Mouse (Mus musculus) left cerebral cortex, adult 11 months (tissue): Measurements from ENCODE around the gene Exoc6.
"Not testable (repeated sequence)": the region's sequence is repeated elsewhere in the genome, so short reads cannot be mapped to it uniquely, and the experiment has no call there.

ENCODE experiments used
- DNase-seq: peaks from one replicate; pipeline ENCODE4 v3.0.0; 2022; ENCODE audit warnings: low spot score

Exoc6 gene

DNA sequence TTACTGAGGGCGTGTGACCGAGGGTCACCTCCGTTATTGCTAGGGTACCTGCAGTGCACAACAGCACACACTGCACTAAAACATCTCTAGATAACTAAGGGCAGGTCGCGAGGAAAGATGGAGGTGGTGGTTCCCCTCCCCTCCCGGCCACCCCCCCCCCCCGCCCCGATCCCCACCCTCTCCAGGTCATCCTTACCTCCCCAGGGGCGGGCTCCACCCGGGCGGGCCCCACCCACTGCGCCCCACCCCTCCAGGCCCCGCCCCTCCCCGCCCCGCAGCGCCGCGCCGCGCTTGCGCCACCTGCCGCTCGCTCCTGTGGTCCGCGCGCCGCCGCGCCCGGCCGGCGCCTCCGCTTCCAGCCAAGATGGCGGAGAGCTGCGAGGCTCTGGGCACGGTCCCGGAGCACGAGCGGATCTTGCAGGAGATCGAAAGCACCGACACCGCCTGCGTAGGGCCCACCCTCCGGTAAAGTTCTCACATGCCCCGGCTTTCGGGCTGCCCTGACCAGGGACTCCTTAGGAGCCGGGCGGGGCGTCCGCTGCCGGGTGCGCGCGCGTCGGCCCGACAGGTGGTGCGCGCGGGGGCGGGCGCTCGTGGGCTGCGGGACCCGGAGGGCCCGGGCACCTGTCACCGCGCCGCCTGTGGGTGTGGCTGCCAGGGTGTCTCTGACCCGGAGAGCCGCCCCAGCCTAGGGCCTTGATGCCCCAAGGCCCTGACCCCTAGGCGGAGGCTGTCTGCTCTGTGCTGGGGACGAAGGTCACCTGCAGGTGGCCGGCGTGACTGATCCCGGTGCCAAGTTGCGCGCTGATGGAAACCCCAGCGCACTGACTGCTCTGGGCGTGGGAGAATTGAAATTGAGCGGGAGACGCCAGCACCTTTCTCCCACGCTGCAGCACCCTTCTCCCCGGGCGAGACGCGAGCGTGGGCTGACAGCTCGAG, at the start of gene Exoc6:
Gene Exoc6, plus strand, starts transcription at position 318 of the 939 bp plus-strand sequence.
- peak; percentile 55 for DNase-seq

DNA sequence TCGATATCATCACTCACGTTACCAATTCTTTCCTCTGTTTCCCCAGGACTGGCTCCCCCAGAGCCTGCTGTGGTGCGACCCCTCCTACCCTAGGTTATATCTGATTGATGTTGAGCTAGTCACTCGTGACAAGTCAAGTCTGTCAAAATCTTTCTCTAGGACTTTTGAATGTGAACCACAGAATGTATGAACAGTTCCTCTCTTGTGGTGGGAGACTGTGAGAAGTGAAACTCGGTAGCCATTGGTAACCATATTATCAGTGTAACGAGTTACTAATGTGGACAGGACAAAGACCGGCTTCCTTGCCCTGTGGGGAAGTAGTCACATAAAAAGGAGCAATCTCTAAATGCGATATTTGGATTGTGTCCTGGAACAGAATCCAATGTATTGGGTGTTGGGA, 47.2 kb upstream of the Exoc6 start:
- DNase-seq: no peak

DNA sequence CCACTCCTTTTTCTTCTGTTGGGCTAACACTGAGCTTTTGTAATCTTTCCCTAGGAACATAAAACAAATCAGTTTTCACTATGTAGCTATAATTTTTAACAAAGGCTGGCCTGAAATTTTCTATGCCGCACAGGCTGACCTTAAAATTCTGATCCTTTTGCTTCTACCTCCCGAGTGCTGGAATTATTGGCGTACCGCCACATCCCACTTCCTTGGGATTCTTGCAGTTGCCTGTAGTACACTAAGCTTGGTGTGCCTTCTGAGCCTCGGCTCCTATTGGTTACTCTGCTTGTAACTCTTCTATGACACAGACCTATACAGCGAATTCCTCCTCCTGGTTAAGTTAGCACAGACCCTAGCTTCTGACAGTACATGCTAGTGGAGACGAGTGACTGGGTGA, 44.2 kb upstream of the Exoc6 start:
- no peak for DNase-seq

DNA sequence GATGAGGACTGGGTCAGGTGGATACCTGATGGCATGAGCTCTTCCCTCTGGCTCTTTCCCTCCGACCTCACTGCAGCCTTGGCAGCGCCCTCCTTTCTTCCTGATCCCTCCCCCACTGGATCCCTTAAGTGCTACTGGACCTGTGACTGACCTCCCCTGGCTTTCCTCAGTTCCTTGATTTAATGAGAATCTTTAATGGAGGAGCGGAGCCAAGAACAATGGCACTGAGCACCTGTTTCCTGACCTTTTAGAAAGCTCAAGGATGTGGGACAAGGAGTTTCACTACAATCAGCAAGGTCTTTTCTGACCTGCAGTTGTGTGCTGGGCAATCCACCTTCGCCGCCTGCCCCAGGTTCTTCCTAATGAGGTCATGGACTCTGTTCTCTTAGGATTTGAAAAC, 43.6 kb upstream of the Exoc6 start:
- no peak for DNase-seq

DNA sequence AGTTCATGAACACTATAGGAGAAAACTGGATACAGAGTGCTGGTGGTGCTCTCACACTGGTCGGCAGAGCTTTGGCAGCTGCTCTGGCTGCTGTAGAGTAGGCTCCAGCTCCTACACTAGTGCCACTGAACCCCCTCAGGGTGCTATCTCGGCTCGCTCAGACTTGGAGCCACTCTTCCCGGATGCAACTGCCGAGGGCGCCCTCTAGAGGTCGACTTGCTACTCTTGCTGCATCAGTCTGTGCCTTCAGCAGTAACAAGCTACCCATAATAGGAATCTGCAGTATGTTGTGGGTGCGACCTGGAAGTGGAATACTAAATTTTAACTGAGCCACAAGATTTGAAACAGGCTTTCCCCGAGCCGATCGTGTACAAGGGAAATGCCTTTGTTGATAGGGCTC, 40.5 kb upstream of the Exoc6 start:
- DNase-seq: peak; percentile 40

DNA sequence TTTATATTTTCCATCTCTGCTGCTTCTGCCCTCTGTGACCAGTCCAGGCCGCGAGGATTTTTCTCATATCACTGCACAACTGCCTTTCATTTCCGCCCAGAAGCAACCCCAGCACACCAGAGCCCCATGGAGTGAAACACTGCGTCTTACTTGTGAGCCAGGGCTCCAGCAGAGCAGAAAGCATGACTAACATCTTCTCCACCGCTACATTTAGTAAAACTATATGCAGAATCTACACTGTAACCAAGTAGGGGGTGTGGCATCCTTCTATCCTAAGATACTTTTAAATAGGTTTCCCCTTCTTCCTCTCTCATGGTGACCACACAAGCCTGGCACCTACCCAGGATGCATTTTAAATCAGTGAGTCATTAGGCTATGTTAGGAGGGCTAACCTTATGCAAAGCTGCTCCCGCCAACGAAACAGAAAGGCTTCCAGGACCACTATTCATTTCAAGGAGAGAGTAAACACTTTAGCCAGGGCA, 35.4 kb upstream of the Exoc6 start:
- DNase-seq: no peak

DNA sequence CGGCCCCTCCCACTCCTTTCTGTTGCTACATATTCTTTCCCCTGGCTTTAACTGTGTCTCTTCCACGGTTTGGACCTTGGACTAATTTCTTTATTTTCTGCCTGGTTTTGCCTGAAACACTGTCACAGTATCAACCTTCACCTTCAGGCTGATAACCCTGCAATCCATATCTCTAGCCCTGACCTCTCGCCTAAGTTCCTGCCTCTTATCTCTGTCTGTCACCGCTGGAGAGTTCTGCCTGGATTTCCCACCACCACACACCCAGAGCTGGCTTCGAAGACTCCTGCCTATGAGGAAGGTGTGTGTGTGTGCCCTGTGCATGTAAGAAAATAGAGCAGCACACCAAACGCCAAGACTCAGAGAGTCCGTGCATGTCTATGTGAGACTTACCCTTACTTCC, 32.8 kb upstream of the Exoc6 start:
- no peak for DNase-seq

DNA sequence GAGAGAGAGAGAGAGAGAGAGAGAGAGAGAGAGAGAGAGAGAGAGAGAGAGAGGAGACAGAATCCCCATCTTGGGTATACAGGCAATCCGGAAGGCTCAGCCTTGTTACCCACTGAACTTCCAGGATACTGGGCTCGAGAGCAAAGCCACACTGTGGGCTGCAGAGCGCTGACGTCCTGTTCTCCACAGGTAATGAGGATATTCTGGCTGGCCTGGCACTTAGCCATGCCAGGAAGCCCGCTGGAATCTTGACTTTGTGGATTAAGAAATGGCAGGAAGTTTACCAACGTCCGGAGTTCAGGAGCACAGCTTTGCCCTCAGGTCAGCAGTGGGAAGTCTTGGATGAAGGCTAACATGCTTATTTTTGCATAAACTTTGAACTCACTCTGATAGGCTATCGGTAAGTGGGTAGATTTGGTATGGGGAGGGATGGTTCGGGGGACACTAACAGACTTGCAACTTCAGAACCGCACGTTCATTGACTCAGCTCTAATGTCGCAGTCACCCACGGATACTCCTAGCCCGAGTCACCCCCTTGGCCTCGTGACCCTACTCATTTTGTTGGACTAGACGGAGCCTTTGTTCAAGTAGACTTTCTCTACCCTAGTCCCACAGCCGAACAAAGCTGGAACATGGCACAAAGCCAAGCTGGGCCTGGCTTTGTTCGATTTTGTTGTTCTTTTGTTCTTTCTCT, 29.3 kb upstream of the Exoc6 start:
- no peak for DNase-seq

DNA sequence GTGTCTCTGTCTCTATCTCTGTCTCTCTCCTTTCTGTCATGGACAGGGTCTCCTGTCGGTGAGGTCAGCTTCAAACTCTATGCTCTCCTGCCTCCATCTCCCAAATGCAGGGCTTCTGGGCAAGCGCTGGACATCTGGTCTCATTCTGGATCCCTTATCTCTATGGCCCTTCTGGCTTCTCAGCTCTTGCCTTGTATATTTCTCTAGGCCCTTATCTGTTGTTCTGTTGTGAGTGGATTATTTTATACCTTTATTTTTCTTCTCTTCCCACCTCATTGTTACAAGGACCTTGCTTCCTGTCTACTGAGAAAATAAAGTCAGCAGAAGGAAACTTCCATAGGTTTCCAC, 28.8 kb upstream of the Exoc6 start:
- no peak for DNase-seq

DNA sequence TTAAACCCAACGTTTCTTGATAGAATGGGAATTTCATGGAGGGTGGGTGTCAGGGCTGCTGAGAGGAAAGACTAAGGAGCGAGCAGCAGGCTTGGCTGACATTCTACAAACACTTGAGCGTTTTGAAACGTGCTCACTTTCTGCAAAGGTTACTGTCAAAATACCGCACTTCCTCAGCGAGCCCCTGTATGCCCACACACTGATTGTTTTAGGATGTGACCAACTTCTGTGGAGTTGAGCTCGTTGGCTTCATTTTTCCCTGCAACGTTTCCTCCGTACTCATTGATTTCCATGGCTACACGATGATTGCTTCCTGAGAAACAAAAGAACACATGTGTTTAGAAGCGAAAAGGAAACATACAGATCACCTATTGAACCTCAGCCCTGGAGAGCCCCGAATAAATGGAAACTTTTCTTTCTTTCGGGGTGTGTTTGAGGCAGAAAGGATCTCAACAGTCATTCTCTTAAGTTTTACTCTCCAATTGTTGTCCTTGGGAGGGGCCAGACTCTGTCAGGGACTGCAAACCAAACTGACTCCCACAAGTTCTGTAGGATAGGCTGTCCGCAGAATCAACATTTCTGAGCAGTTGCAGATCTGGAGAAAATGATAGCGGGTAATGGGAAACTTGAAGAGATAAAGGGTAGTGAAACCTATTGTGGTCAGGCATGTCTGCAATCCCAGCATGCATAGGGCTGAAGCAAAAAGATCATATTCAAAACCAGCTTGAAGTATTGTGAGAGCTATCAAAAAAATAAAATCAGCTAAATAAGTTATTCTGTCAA, 26.7 kb upstream of the Exoc6 start:
- no peak for DNase-seq

DNA sequence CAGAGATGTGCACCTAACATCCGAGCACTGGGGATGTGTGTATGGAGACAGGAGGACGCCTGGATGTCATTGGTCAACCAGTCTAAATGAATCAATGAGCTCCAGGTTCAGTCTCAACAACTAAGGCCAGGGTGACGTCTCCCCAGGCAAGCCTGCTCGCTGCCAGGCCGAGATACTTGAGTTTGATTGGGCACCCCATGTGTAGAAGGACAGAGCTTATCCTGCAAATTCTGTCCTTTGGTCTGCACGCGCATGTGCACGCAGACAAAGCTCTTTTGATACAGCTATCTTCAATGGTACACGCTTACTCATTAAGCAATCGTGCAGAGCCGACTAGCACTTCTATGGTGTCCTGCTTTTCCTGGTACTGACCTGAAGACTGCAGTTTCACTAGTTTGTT, 24.3 kb upstream of the Exoc6 start:
- DNase-seq: no peak

DNA sequence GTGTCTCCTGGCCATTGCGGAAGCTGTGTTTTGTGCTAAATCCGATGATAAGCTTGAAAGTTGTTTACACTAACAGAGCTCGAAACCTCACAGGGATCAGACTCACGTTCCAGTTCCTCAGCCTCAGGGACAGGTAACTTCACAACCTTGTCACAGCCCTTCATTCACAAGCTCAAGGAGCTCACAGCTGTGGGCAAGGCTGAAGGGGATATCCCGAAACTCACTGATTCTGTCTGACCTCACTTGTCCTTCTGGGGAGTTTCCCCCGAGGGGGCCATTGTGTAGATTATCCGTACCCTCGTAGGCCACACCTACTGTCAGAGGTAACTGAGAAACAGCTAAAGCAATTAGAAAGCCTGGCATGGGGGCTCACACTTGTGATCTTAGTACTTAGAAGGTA, 23.4 kb upstream of the Exoc6 start:
- DNase-seq: no peak

DNA sequence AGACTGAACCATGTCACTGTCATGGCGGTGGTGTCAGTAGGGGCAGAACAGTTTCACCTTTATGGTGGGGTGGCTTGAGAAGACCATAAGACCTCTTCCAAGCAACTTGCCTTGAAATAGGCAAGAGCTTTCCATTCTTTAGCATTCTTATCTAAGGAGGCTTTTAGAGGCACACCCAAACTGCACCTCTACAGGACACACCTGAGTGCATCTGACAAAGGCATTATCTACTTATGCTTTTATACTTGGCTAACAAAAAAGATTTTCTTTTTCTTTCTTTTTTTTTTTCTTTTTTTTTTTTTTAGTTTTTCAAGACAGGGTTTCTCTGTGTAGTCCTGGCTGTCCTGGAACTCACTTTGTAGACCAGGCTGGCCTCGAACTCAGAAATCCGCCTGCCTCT, 22.5 kb upstream of the Exoc6 start:
- not testable (repeated sequence) for DNase-seq

DNA sequence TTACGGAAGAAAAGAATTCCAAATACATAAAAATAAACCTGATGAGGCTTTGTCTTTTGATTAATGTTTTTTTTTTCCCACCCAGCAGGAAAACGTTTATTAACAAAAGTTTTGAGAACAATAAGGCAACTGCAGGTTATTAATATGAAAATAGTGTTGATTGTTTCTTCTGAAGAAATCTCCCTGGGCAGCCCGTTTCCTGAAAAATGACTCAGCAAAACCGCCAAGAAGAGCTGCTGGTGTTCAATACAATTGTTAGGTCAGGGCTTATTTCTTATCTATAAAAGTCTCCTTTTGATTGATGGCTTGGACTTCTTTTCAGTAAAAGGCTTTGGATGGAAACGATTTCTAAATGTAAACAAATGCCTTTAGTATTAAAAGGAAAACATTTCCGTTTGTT, 21.6 kb upstream of the Exoc6 start:
- DNase-seq: no peak

DNA sequence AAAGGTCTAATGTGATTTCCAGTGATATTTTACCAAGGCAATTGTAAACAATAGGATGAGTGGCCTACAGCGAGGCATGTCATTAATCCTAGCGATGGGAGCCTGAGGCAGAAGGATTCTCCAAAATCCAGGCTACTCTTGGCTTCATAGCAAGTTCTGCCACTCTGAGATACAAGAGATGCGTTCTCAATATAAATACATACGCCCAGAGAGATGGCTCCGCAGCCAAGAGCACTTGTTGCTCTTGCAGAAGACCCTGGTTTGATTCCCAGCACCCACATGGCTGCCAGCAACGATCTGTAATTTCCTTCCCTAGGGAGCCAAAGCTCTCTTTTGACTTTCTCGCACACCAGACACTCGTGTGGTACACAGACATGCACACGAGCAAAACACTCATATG, 20.9 kb upstream of the Exoc6 start:
- no peak for DNase-seq

DNA sequence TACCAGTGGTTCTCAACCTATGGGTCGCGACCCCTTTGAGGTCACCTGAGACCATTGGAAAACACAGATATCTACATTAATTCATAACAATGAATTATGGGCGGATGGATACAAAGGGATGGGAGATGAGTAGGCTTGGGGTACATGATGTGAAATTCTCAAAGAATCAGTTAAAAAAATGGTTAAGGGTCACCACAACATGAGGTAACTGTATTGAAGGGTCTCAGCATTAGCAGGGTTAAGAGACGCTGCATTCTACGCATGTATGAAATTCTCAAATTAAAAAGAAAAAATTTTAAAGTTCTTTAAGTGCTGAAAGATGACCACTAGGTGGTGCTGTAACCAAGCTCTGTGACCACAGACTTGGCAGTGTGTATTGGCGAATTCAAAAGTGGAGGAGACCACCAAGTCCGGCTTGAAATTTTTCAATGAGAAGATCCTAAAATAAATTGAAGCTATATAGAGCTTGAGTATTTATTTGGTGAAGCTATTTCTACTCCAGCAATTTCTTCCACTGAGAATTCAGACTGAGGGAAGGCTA, 20.2 kb upstream of the Exoc6 start:
- no peak for DNase-seq

DNA sequence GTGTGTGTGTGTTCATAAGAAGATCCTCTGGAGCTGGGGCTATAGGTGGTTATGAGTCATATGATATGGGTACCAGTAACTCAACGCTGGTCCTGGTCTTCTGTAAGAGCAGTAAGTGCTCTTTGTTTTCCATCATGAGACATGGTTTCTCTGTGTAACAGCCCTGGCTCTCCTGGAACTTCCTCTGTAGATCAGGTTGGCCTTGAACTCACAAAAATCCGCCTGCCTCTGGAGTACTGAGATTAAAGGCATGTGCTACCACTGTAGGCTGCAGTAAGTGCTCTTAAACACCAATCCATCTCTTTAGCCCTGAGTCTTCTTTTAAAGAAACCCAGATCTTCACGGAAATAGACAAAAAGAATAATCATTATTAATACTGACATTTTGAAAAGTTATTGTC, 19.6 kb upstream of the Exoc6 start:
- DNase-seq: no peak

DNA sequence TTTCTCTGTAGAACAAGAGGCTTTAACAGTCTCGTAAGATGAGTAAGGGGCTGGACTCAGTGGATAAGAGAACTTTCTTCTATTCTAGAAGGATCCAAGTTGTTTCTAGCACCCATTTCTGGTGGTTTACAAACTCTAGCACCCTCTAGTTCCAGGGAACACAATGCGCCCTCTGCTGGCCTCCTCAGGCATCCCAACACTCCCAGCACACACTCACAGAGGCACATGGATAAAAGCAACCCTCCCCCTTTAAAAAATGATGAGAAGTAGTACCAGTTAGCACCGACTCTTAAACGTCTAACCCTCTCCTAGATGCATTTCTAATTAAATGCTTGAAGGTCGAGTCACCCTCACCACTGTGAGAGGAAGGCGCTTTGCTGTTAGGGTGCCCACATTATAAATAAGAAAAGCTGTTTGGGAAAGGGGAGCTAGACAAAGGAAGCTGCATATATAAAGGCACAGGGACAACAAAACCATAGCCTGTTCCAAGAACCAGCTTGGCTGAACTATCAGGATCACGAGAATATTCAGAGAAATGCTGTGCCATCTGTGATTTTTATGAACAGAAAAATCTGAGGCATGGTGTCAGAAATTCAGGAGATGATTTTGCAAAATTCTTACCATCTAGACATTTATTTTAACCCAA, 18.9 kb upstream of the Exoc6 start:
- DNase-seq: no peak

DNA sequence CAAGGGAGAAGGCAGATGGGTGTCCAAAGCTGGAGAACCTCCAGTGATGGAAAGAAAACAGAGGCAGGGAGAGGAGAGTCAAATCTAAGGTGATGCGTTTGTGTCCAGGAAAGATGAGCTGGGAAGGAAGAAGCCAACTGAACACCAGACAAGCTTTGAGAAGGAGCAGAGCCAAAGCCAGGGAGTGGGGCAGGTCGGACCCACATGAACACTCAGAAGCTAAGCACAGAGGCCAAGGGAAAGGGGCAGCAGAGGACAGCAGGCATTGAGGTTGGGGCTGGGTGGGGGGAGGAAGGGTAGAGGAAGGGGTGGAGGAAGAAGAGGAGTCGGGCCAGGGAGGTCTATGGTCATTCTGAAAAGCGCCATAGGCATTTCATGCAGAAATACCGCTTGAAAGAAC, 17.0 kb upstream of the Exoc6 start:
- no peak for DNase-seq

DNA sequence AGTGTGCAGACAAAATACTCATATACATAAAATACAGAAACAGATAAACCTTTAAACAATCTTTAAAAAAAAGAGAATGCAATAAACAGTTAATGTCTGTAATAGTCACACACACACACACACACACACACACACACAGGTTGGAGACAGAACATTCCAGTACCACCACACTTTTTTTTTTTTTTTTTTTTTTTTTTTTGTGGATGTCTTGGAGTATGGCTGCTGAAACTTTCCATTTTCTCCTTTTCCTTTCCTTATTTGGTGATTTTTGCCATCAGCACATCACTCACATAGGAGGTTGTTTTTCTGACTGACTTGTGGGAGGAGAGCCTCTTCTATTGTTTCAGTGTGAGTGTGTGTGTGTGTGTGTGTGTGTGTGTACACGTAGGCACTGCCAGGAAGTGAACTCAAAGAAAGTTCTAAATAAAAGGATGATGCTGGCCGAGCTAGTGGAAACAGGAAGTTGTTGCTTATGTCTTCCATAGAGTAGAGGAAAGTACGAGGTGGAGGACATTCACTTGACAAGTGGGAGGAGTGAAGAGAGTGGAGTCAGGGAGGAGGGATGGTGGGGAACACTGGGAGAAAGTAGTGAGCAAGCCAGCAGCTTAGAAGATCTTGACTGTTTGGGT, 15.4 kb upstream of the Exoc6 start:
- no peak for DNase-seq

DNA sequence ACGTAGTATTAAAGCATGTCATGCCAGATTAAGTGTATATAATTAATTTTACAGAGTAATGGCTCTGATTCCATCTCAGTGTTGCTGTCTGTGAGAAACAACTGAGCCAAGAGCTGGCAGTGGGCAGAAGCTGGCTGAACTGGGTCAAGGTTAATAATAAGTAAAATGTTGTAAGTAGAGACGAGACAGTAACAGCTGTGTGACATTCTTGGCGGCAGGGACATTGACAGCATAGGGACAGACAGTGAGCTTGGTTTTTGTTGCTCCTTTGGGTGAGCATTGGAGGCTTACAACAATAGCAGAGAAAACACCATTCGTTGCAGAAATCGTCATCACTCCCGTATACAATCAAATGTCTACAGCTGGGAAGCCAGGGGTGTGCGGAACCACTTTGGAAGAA, 13.8 kb upstream of the Exoc6 start:
- no peak for DNase-seq
